In genomic region chr9:61907621-61908295, GRCm38 (mm10) we compare ENCODE assay signal across 9 mouse cellular contexts.
"Had no signal": no experiment of that assay in that cellular context is flagged by ENCODE, and none has a peak within 500 bp of the region (broad histone marks: within the 10 kb centered on the region; RNA-seq: fewer than 3 reads in every experiment).

No protein-coding gene starts in this region.

- ATAC-seq: liver, postnatal 0 days; midbrain, embryonic 13.5 days; midbrain, embryonic 15.5 days had no signal

- H3K4me2 ChIP-seq: lung, embryonic 15.5 days; midbrain, embryonic 11.5 days; midbrain, embryonic 13.5 days; midbrain, embryonic 15.5 days; stomach, embryonic 15.5 days had no signal

- H3K9me3 ChIP-seq: lung, embryonic 15.5 days; megakaryocyte, embryonic 14.5 days; midbrain, embryonic 13.5 days; midbrain, embryonic 15.5 days; stomach, embryonic 15.5 days had no signal

- H3K27ac ChIP-seq: lung, embryonic 15.5 days; macrophage; midbrain, embryonic 13.5 days; midbrain, embryonic 15.5 days; stomach, embryonic 15.5 days; stomach, postnatal 0 days had no signal

- H3K4me3 ChIP-seq: lung, embryonic 15.5 days; megakaryocyte, embryonic 14.5 days; midbrain, embryonic 13.5 days; midbrain, embryonic 15.5 days; stomach, embryonic 15.5 days had no signal

- H3K27me3 ChIP-seq: midbrain, embryonic 15.5 days; stomach, embryonic 15.5 days had no signal

- H3K9ac ChIP-seq: liver, postnatal 0 days; lung, embryonic 15.5 days; midbrain, embryonic 13.5 days; midbrain, embryonic 15.5 days; stomach, embryonic 15.5 days had no signal
